Mouse (Mus musculus) forebrain, embryonic 12.5 days (tissue): ENCODE data around the gene Smco3. TPM values are rescaled to one million over a fixed set of nuclear protein-coding genes. Genes with fewer than 3 reads are reported as not detected.
"Not testable (repeated sequence)": the region's sequence is repeated elsewhere in the genome, so short reads cannot be mapped to it uniquely, and the experiment has no call there.

ENCODE experiments used
- ATAC-seq: fragments of 200-750 bp; cut with Nextera tagmentation; 2 replicates; pipeline ENCODE4 v1.8.0; 2017; ENCODE audit warnings: moderate TSS enrichment; ENCODE audit not compliant: low FRiP score
- H3K27ac ChIP-seq: fragments of 300-500 bp; sonication (generic); 2 replicates; pipeline ENCODE4 v1.5.1; 2016; ENCODE audit warnings: mild to moderate bottlenecking
- H3K27me3 ChIP-seq: fragments of 300-500 bp; sonication (generic); 2 replicates; pipeline ENCODE4 v1.6.1; 2016; ENCODE audit warnings: mild to moderate bottlenecking
- H3K36me3 ChIP-seq: fragments of 300-500 bp; sonication (generic); replicated peaks from 2 replicates; pipeline ENCODE4 v1.6.1; 2016; ENCODE audit warnings: mild to moderate bottlenecking
- H3K4me1 ChIP-seq: fragments of 300-500 bp; sonication (generic); 2 replicates; pipeline ENCODE4 v1.6.1; 2016
- H3K4me2 ChIP-seq: fragments of 300-500 bp; sonication (generic); 2 replicates; pipeline ENCODE4 v1.6.1; 2016; ENCODE audit warnings: mild to moderate bottlenecking, moderate library complexity
- H3K4me3 ChIP-seq: fragments of 300-500 bp; sonication (generic); replicated peaks from 2 replicates; pipeline ENCODE4 v1.5.1; 2016; ENCODE audit warnings: mild to moderate bottlenecking
- H3K9ac ChIP-seq: fragments of 300-500 bp; sonication (generic); 2 replicates; pipeline ENCODE4 v1.6.1; 2016; ENCODE audit warnings: mild to moderate bottlenecking
- H3K9me3 ChIP-seq: fragments of 300-500 bp; sonication (generic); 2 replicates; pipeline ENCODE4 v1.6.1; 2016
- WGBS: fragments of 180-500 bp; shearing (Covaris S2); methylation state at CpG from one replicate; pipeline ENCODE4 v1.1.7; 2016; 5-methylcytosine and 5-hydroxymethylcytosine counted together
- polyA plus RNA-seq: library from polyadenylated mRNA; unstranded; fragments of >200 nt; fragmentation: Nextera tagmentation; extraction: Ambion mirVana; gene quantifications from 2 replicates; pipeline ENCODE4 v1.2.1, GENCODE M21; 2016

Gene Smco3
- polyA plus RNA-seq, result 0.24 and 0.52 TPM in 2 replicates

DNA sequence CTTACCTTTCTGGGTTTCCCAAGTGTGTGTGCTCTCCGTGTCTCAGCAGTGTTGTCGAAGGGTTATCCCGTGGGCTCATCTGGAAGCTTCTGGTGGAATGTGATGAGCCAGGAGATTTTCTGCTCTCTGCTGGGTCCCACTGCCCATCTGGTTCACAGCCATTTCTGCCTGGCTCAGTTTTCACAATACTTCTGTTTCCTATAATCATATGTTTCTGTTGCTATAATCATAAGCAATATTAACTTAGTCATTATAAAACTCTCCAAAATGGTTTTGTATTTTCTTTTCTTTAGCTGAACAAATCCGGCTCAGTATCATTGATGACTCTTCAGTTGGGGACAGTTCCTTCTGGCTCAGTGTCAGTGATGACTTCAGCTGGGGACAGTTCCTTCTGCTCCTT lies at the start of gene Smco3:
TSS of gene Smco3 (minus strand) at position 101 of the 400 bp plus-strand sequence.
- no peaks in the 10 kb centered on the region for H3K9me3 ChIP-seq
- ATAC-seq, result no peak
- H3K27me3 ChIP-seq, result peaks cover 16% of the 10 kb centered on the region
- WGBS, result 74% methylated on average over 4 of the region's 4 CpGs
- H3K36me3 ChIP-seq, result no peaks in the 10 kb centered on the region
- no peak within 1 kb of the TSS for H3K27ac ChIP-seq
- no peak within 1 kb of the TSS for H3K4me2 ChIP-seq
- no peak within 1 kb of the TSS for H3K9ac ChIP-seq
- H3K4me3 ChIP-seq, result no peak within 1 kb of the TSS
- H3K4me1 ChIP-seq, result no peaks in the 10 kb centered on the region

DNA sequence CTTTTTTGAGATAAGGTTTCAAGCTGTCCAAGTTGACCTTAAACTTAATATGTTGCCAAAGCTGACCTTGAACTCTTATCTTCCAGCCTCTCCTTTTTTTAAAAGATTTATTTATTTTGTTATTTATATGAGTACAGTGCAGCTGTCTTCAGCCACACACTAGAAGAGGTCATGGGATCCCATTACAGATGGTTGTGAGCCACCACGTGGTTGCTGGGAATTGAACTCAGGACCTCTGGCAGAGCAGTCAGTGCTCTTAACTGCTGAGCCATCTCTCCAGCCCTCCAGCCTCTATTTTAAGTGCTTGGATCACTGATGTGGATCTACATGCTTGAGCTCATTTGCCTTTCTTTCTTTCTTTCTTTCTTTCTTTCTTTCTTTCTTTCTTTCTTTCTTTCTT lies 49.5 kb upstream of the Smco3 start:
- H3K4me3 ChIP-seq, H3K27me3 ChIP-seq, H3K9ac ChIP-seq, H3K27ac ChIP-seq, H3K9me3 ChIP-seq, H3K4me1 ChIP-seq, H3K36me3 ChIP-seq, H3K4me2 ChIP-seq, ATAC-seq: not testable (repeated sequence)
- WGBS, result 62% methylated on average over 1 of the region's 1 CpGs

DNA sequence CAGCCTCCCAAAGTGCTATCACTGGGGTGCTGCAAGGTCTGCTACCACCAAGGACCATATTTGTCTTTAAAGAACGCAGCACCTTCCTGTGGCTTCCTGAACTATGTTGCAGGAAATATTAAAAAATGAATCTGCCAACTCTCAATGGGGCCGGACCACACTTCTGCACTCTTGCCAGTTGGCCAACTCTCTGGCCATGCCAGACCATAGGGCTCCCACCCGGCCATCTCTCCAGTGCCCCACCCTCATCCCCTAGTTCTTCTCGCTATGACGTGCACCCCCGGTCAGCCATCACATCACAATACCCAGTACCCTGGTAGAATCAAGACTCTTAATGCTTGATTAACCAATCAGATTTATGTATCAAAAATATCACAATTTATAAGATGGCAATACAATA lies 48.7 kb upstream of the Smco3 start:
- H3K9me3 ChIP-seq, result no peaks in the 10 kb centered on the region
- H3K27me3 ChIP-seq, result no peaks in the 10 kb centered on the region
- no peak overlapping the region for H3K9ac ChIP-seq
- no peaks in the 10 kb centered on the region for H3K36me3 ChIP-seq
- H3K4me3 ChIP-seq, result no peak overlapping the region
- H3K4me2 ChIP-seq, result no peak overlapping the region
- H3K27ac ChIP-seq, result no peak overlapping the region
- no peak for ATAC-seq
- H3K4me1 ChIP-seq, result no peaks in the 10 kb centered on the region
- WGBS, result 97% methylated on average over 6 of the region's 6 CpGs

DNA sequence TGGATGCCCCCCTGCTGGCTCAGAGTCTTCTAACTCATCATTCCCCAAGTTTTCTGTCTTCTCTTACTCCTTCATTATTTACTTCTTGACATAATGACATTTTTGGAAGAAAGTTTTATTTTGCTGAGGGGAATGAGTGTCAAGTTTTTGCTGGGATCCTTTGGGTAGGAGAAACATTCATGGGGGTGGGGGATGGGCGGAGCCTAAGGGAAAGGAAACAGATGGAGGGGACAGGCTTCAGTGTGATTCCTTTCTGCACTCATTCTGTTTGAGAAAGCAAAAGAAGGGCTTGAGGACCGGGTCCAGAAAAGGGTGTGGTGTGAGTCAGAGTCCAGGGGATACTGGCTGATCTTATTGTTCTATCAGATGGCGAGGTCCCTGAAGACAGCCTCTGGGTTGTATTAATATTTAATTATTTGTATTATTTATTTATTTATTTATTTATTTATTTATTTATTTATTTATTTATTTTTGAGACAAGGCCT lies 48.2 kb upstream of the Smco3 start:
- Histone ChIP-seq H3K27me3 (no peaks in the 10 kb centered on the region), H3K4me1 (no peaks in the 10 kb centered on the region), H3K9ac (no peak overlapping the region), H3K36me3 (no peaks in the 10 kb centered on the region), H3K27ac (no peak overlapping the region), H3K9me3 (no peaks in the 10 kb centered on the region), H3K4me3 (no peak overlapping the region), H3K4me2 (no peak overlapping the region)
- WGBS, result 89% methylated on average over 3 of the region's 3 CpGs
- ATAC-seq, result no peak

DNA sequence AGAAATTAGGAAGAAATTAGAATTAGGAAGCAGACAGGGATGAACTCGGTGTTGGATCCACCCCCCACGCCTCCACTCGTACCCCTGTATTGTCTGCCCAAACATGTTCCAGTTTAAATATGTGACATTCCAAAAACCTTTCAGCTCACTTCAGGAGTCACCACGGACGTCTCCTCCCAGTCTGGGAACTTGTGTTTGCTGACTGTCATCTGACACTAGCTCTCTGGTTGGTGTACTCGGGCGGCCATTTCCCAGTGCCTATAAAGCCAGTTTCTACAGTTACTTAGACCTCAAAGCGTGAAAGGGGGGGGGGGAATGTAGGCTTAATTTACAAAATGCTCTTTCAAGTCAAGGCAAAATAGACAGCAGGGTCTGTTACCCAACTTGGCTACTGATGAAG lies 46.4 kb upstream of the Smco3 start:
- no peak for ATAC-seq
- H3K36me3 ChIP-seq, result no peaks in the 10 kb centered on the region
- H3K4me1 ChIP-seq, result no peaks in the 10 kb centered on the region
- no peaks in the 10 kb centered on the region for H3K27me3 ChIP-seq
- no peaks in the 10 kb centered on the region for H3K9me3 ChIP-seq
- H3K9ac ChIP-seq, result no peak overlapping the region
- no peak overlapping the region for H3K4me3 ChIP-seq
- H3K27ac ChIP-seq, result no peak overlapping the region
- WGBS, result 75% methylated on average over 8 of the region's 8 CpGs
- H3K4me2 ChIP-seq, result no peak overlapping the region

DNA sequence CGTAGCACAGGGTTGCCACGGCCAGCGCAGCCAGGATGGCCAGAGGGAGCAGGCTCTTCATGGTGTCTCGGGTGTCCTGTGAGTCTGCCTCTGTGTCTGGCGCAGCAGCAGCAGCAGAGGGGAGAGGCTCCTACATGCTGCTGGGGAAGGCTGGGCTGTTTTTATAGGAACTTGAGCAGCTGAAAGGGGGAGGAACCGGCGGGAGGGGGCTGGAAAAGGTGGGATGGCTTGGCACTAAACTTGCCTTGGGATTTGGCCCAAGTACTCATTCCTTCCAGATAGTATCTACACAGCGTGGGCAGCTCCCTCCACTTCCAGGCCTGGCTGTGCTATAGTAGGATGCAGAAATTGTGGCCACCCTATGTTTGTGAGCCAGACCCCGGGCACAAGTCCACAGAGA lies 40.4 kb upstream of the Smco3 start, which contains the start of gene Mgp:
TSS of gene Mgp (minus strand) at position 154 of the 400 bp plus-strand sequence.
- ATAC-seq, result no peak
- no peak within 1 kb of the TSS for H3K4me3 ChIP-seq
- WGBS, result 75% methylated on average over 9 of the region's 9 CpGs

DNA sequence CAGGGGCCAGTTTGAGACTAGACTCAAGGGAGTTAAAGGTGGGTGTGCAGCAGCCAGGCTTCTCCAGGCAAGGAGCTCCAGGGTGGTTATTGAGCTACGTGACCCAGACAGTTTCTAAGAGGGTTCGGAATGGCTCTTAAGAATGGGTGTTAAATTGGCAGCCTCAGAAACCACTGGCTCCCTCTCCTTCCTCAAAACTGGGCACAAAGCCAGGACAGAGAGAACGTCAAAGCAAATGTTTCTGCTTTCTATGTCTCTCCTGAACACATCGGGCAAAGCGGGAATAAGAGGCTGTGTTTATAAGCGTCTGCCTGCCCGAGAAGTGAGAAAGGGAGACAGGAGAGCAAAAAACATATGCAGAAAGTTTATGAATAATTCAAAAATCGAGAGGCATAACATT lies 39.3 kb upstream of the Smco3 start:
- no peak overlapping the region for H3K27ac ChIP-seq
- H3K4me1 ChIP-seq, result peaks cover 3% of the 10 kb centered on the region; the same call in 1 of the 2 replicates
- no peaks in the 10 kb centered on the region for H3K9me3 ChIP-seq
- H3K4me2 ChIP-seq, result no peak overlapping the region
- no peaks in the 10 kb centered on the region for H3K36me3 ChIP-seq
- no peak overlapping the region for H3K4me3 ChIP-seq
- ATAC-seq, result no peak
- H3K27me3 ChIP-seq, result no peaks in the 10 kb centered on the region
- WGBS, result 45% methylated on average over 8 of the region's 8 CpGs
- no peak overlapping the region for H3K9ac ChIP-seq

More for the DNA sequence above, 40.4 kb upstream of the Smco3 start, which contains the start of gene Mgp:
- Histone ChIP-seq H3K9me3 (no peaks in the 10 kb centered on the region), H3K36me3 (no peaks in the 10 kb centered on the region), H3K9ac (no peak within 1 kb of the TSS), H3K4me2 (no peak within 1 kb of the TSS), H3K27me3 (no peaks in the 10 kb centered on the region), H3K27ac (no peak within 1 kb of the TSS), H3K4me1 (peaks cover 3% of the 10 kb centered on the region; the same call in 1 of the 2 replicates)

DNA sequence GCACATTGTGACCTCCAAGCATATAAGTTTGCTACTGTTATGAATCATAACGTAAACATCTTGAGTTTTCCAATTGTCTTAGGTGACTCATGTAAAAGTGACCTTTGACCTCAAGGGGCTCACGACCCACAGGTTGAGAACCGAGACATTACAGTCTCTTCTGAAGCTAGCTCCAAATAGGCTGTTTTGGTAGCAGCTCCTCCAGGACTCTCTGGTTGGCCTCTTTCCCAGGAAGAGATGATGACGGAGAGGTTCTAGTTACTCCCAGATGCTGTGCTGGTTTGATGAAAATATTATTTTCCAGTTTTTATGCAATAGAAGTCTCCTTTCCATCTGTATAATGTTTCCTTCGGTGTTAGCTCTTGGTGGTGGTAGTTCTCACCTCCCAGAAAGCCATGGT lies 33.7 kb upstream of the Smco3 start:
- Histone ChIP-seq H3K9me3 (no peaks in the 10 kb centered on the region), H3K27ac (no peak overlapping the region), H3K36me3 (no peaks in the 10 kb centered on the region), H3K27me3 (no peaks in the 10 kb centered on the region), H3K9ac (no peak overlapping the region), H3K4me1 (no peaks in the 10 kb centered on the region), H3K4me2 (no peak overlapping the region), H3K4me3 (no peak overlapping the region)
- WGBS, result 88% methylated on average over 5 of the region's 5 CpGs
- no peak for ATAC-seq

DNA sequence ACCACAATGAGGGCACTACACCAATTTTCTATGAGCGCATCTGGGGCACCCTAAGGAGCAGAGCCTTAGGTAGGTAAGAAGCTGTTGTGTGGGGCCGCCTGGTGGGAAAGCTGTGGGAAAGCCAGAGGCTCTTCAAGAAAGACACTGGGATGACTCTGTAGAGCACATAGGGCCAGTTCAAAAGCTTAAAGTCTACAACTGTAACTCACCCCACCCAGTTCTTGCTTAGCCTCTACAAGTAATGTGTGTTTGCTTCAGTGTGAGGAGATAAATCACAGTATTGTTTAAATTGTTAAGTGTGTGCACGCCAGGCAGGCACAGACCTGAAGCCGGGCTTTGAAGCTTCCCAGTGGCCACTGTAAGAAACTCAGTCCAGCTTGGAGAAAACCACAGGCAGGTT lies 30.9 kb upstream of the Smco3 start:
- no peak for ATAC-seq
- H3K9ac ChIP-seq, result no peak overlapping the region
- no peak overlapping the region for H3K4me3 ChIP-seq
- 80% methylated on average over 4 of the region's 4 CpGs for WGBS
- no peaks in the 10 kb centered on the region for H3K27me3 ChIP-seq
- H3K36me3 ChIP-seq, result no peaks in the 10 kb centered on the region
- no peak overlapping the region for H3K27ac ChIP-seq
- H3K9me3 ChIP-seq, result no peaks in the 10 kb centered on the region
- no peak overlapping the region for H3K4me2 ChIP-seq
- no peaks in the 10 kb centered on the region for H3K4me1 ChIP-seq

DNA sequence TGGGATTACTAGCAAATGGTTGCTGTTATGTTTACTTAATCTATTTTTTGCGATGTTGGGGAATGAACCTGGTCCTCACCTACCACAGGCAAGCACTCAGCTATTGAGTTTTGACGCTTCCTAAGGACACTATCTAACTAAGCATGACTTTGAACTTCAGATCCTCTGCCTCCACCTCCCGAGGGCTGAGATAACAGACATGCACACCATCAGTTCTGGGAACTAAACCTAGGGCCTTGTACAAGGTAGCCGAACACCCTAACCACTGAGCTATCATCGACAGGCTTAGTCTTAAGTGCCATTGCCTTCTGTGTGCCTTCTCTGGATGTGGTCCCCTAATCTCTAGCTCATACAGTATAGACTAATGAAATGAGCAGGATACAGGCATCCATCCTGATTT lies 30.1 kb upstream of the Smco3 start:
- 91% methylated on average over 5 of the region's 5 CpGs for WGBS
- H3K9ac ChIP-seq, result no peak overlapping the region
- H3K27me3 ChIP-seq, result no peaks in the 10 kb centered on the region
- H3K9me3 ChIP-seq, result no peaks in the 10 kb centered on the region
- no peak overlapping the region for H3K27ac ChIP-seq
- H3K4me3 ChIP-seq, result no peak overlapping the region
- no peak for ATAC-seq
- H3K4me2 ChIP-seq, result no peak overlapping the region
- no peaks in the 10 kb centered on the region for H3K36me3 ChIP-seq
- H3K4me1 ChIP-seq, result no peaks in the 10 kb centered on the region

DNA sequence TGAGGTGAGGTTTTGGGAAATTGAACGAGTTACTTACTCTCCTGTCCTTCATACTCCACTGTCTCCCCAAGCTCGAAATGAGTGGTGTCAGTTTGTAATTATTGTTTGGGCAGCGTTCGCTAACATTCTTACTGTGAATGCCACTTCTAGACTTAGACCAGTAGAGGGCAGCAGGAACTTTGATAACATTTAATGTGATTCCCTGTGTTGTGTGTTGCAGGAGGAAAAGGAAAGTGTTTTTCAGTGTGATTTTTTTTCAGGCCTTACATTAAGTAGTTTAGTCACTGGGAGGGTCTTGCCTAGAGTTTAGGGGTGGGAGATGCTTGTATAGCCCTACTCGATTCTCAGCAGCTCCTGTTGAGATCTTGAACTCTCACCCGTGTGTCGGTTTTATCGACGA lies 25.8 kb upstream of the Smco3 start:
- WGBS, result 52% methylated on average over 9 of the region's 9 CpGs
- H3K27me3 ChIP-seq, result no peaks in the 10 kb centered on the region
- H3K4me2 ChIP-seq, result no peak overlapping the region
- peak; percentile 44; the same call in 1 of the 2 replicates for ATAC-seq
- no peaks in the 10 kb centered on the region for H3K9me3 ChIP-seq
- no peak overlapping the region for H3K9ac ChIP-seq
- no peaks in the 10 kb centered on the region for H3K4me1 ChIP-seq
- no peak overlapping the region for H3K27ac ChIP-seq
- H3K4me3 ChIP-seq, result no peak overlapping the region
- no peaks in the 10 kb centered on the region for H3K36me3 ChIP-seq

DNA sequence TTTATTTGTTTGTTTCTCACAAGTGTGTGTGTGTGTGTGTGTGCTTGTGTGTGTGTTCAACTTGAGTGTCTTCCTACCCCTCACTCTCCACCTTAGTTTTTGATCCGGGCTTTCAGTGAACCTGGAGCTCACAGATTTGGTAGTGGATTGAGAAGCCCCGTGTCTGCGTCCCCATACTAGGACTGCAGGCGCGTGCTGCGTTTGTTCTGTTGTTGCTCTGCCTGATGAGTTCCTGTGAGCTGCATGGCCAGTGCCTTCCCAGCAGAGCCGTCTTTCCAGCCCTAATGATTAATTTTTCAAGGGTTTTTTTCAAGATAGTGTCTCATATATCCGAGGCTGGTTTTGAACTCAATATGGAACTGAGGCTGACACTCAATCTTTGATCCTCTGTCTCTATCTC lies 23.2 kb upstream of the Smco3 start:
- Histone ChIP-seq H3K36me3 (no peaks in the 10 kb centered on the region), H3K27ac (no peak overlapping the region), H3K27me3 (no peaks in the 10 kb centered on the region), H3K9me3 (no peaks in the 10 kb centered on the region), H3K4me1 (no peaks in the 10 kb centered on the region), H3K4me3 (no peak overlapping the region), H3K4me2 (no peak overlapping the region), H3K9ac (no peak overlapping the region)
- ATAC-seq, result no peak
- 79% methylated on average over 8 of the region's 8 CpGs for WGBS

DNA sequence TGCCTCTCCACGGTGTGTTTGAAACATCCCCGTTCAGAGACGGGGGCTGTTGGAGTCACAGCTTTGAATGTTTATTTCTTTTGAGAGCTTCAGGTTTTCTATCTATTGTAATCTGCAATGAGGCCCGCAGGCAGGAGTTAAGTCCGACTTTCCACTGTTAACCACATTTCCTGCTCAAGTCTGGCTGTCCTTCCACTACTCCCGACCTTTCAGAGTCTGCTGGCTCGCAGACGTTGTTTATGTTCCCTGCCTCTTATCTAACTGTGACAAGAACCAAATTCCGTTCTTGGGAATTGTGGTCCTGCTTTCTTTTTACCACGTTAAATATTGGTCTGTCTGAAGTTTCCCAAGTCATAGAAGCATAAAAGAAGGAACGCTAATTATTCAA lies 22.6 kb upstream of the Smco3 start:
- 72% methylated on average over 11 of the region's 11 CpGs for WGBS
- H3K4me1 ChIP-seq, result peaks cover under 1% of the 10 kb centered on the region; the same call in 1 of the 2 replicates
- H3K9ac ChIP-seq, result no peak overlapping the region
- no peak for ATAC-seq
- H3K9me3 ChIP-seq, result no peaks in the 10 kb centered on the region
- H3K36me3 ChIP-seq, result no peaks in the 10 kb centered on the region
- H3K27ac ChIP-seq, result no peak overlapping the region
- H3K4me3 ChIP-seq, result no peak overlapping the region
- H3K27me3 ChIP-seq, result no peaks in the 10 kb centered on the region
- H3K4me2 ChIP-seq, result no peak overlapping the region
